Mouse (Mus musculus): ENCODE results near the gene Map3k19. TPM values are rescaled to one million over a fixed set of nuclear protein-coding genes. Genes with fewer than 3 reads are reported as not detected.

The Map3k19 gene
- polyA plus RNA-seq, 1 experiment from 2014 or later, result not detected

DNA sequence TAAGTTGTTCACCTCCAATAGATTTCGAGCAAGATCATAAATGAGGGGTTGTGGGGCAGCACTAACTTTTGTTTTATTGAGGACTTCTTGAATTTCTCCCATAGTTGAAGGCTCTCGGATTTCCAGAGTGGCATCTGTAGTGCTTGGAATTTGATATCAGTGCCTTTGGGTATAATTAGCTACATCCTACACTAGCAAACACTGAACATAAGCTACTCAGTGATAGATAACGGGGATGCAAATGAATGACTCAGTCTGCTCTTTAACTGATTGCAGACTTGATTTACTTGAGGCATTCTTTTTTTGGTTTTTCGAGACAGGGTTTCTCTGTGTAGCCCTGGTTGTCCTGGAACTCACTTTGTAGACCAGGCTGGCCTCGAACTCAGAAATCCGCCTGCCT is 65.9 kb downstream of the Map3k19 start:
- no peak for ATAC-seq (replicated peaks; ENCODE audit: low FRiP score)
- H3K36me3 ChIP-seq (ENCODE audit: control insufficient read depth, insufficient read depth, low read length), result peaks cover 7% of the 10 kb centered on the region; the same call in 1 of the 2 replicates
- H3K9me3 ChIP-seq (ENCODE audit: control insufficient read depth, low read length), result no peaks in the 10 kb centered on the region
- 0 out of 2 replicates have a peak, but pooled peaks cover 7% of the 10 kb centered on the region for H3K4me1 ChIP-seq (replicated peaks; ENCODE audit: control insufficient read depth, insufficient read depth, low read length)
- H3K4me2 ChIP-seq, result no peak overlapping the region
- no peak for DNase-seq (ENCODE audit: low spot score)
- H3K4me3 ChIP-seq (ENCODE audit: low read depth, low read length), result no peak overlapping the region
- no peak overlapping the region for H3K9ac ChIP-seq (ENCODE audit: low read depth, low read length)
- no peaks in the 10 kb centered on the region for H3K27me3 ChIP-seq (replicated peaks; ENCODE audit: control insufficient read depth, insufficient read depth, low read length)
- H3K27ac ChIP-seq (ENCODE audit: low read depth, low read length), result no peak overlapping the region
- 81% methylated on average over 6 of the region's 6 CpGs for WGBS

DNA sequence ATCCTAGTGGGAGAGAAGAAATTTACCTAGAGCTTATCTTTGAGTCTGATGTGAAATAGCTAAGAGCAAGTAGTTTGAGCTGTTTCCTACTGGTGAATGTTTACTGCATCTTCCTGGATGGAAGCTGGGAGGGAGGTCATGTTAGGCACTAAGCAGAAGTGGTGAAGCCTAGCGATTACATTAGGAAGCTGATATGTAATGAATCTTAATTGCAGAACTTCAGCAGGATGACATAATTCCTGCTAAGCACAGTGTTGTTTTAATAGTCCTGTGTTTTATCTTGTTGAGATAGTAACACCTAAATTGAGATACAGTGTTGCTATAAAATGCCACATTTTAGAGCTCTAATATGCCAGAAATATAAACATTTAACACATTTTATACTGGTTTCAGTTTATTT is 68.9 kb downstream of the Map3k19 start:
- Histone ChIP-seq H3K27me3 (replicated peaks; ENCODE audit: control insufficient read depth, insufficient read depth, low read length) (no peaks in the 10 kb centered on the region), H3K27ac (ENCODE audit: low read depth, low read length) (no peak overlapping the region), H3K9me3 (ENCODE audit: control insufficient read depth, low read length) (no peaks in the 10 kb centered on the region), H3K4me2 (no peak overlapping the region), H3K4me3 (ENCODE audit: low read depth, low read length) (no peak overlapping the region), H3K36me3 (ENCODE audit: control insufficient read depth, insufficient read depth, low read length) (peaks cover 5% of the 10 kb centered on the region; the same call in 1 of the 2 replicates), H3K4me1 (replicated peaks; ENCODE audit: control insufficient read depth, insufficient read depth, low read length) (peaks cover 9% of the 10 kb centered on the region), H3K9ac (ENCODE audit: low read depth, low read length) (no peak overlapping the region)
- WGBS, result 47% methylated on average over 1 of the region's 1 CpGs
- no peak for ATAC-seq (replicated peaks; ENCODE audit: low FRiP score)
- no peak for DNase-seq (ENCODE audit: low spot score)

DNA sequence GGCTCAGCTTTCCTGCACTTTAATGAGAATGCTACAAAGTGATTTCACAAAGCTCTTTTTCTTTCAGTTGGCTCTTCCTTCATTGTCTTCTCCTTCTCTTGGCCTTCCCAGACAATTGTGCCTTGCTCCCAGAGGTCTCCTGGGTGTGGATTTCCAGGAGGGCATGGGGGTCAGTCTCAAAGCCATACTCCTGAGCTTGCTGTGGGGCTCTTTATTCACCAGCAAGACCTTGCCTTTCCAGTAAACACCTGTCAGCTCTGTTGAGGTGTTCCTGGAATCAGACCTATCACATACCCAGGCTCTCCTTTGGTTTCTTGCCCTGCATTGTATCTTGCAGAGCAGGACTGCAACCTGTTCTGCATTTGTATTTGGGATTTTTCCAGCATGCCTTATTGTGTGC is 71.0 kb downstream of the Map3k19 start:
- DNase-seq (ENCODE audit: low spot score) (no peak), ATAC-seq (replicated peaks; ENCODE audit: low FRiP score) (no peak)
- Histone ChIP-seq H3K27ac (ENCODE audit: low read depth, low read length) (no peak overlapping the region), H3K4me3 (ENCODE audit: low read depth, low read length) (no peak overlapping the region), H3K4me2 (no peak overlapping the region), H3K9ac (ENCODE audit: low read depth, low read length) (no peak overlapping the region), H3K27me3 (replicated peaks; ENCODE audit: control insufficient read depth, insufficient read depth, low read length) (no peaks in the 10 kb centered on the region), H3K4me1 (replicated peaks; ENCODE audit: control insufficient read depth, insufficient read depth, low read length) (peaks cover 26% of the 10 kb centered on the region), H3K36me3 (ENCODE audit: control insufficient read depth, insufficient read depth, low read length) (peaks cover 5% of the 10 kb centered on the region; the same call in 1 of the 2 replicates), H3K9me3 (ENCODE audit: control insufficient read depth, low read length) (no peaks in the 10 kb centered on the region)

DNA sequence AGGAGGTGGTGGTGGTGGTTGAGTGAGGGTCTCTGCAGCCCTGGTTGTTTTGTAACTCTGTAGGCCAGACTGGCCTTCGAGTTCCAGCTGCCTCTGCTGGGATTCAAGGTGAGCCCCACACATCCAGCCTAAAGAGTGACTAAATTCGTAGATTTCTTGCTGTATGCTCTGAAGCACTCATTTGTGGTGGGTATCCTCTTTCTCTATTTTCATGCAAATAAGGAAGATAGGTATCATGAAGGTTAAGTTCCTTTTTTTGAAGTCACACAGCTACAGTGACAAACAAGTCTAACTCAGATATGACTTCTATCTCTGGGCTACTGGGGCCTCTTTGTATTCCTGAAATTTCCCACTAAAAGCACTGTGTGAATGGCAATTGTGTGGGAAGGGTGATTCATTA is 74.0 kb downstream of the Map3k19 start:
- Histone ChIP-seq H3K27me3 (replicated peaks; ENCODE audit: control insufficient read depth, insufficient read depth, low read length) (no peaks in the 10 kb centered on the region), H3K9me3 (ENCODE audit: control insufficient read depth, low read length) (no peaks in the 10 kb centered on the region), H3K4me1 (replicated peaks; ENCODE audit: control insufficient read depth, insufficient read depth, low read length) (peaks cover 45% of the 10 kb centered on the region), H3K4me2 (0 out of 2 replicates have a peak overlapping the region, but pooled peaks have one; percentile 29), H3K4me3 (ENCODE audit: low read depth, low read length) (no peak overlapping the region), H3K9ac (ENCODE audit: low read depth, low read length) (no peak overlapping the region), H3K36me3 (ENCODE audit: control insufficient read depth, insufficient read depth, low read length) (peaks cover 8% of the 10 kb centered on the region; the same call in 1 of the 2 replicates), H3K27ac (ENCODE audit: low read depth, low read length) (no peak overlapping the region)
- 59% methylated on average over 2 of the region's 2 CpGs for WGBS
- DNase-seq (ENCODE audit: low spot score) (no peak), ATAC-seq (replicated peaks; ENCODE audit: low FRiP score) (no peak)

DNA sequence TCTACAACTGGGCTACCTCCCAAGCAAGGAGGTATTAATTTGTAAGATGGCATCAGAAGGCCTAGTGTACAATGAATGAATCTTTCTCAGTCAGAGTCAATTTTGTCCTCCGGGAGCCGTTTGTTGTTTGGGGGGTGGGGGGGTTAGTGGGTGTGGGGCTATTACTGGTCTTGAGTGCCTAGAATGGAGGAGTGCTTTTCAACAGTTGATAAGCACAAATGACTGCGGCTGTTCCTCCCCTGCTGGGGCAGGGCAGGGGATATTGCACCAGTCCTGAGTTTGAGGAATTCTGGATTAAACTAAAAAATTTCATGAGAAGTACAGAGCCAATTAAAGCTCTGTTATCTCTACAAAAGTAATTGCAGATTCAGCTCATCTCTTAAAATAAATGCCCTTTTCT is 74.7 kb downstream of the Map3k19 start:
- no peak overlapping the region for H3K4me3 ChIP-seq (ENCODE audit: low read depth, low read length)
- no peaks in the 10 kb centered on the region for H3K27me3 ChIP-seq (replicated peaks; ENCODE audit: control insufficient read depth, insufficient read depth, low read length)
- peak overlapping the region; percentile 23 for H3K4me2 ChIP-seq
- no peak overlapping the region for H3K27ac ChIP-seq (ENCODE audit: low read depth, low read length)
- no peaks in the 10 kb centered on the region for H3K9me3 ChIP-seq (ENCODE audit: control insufficient read depth, low read length)
- H3K9ac ChIP-seq (ENCODE audit: low read depth, low read length), result no peak overlapping the region
- peaks cover 41% of the 10 kb centered on the region for H3K4me1 ChIP-seq (replicated peaks; ENCODE audit: control insufficient read depth, insufficient read depth, low read length)
- DNase-seq (ENCODE audit: low spot score) (no peak), ATAC-seq (replicated peaks; ENCODE audit: low FRiP score) (peak; percentile 39; the same call in 1 of the 2 replicates)
- 15% methylated on average over 3 of the region's 3 CpGs for WGBS
- peaks cover 8% of the 10 kb centered on the region; the same call in 1 of the 2 replicates for H3K36me3 ChIP-seq (ENCODE audit: control insufficient read depth, insufficient read depth, low read length)

DNA sequence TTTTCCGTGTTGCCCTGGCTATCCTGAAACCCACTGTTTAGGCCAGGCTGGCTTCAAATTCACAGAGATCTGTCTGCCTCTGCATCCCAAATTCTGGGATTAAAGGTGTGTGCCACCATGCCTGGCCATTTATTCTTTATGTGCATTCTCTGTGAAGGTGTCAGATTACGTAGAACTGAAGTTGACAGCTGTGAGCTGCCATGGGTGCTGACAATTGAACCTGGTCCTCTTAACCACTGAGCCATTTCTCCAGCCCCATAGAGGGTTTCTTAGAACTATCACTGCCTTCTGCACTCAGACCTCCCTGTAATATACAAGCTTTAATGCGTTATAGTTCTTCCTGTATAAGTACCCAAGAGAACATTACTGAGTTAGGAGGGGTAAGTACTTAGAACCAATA is 76.2 kb downstream of the Map3k19 start:
- Histone ChIP-seq H3K4me1 (replicated peaks; ENCODE audit: control insufficient read depth, insufficient read depth, low read length) (peaks cover 38% of the 10 kb centered on the region), H3K36me3 (ENCODE audit: control insufficient read depth, insufficient read depth, low read length) (peaks cover 5% of the 10 kb centered on the region; the same call in 1 of the 2 replicates), H3K9ac (ENCODE audit: low read depth, low read length) (no peak overlapping the region), H3K27ac (ENCODE audit: low read depth, low read length) (no peak overlapping the region; the same call in 1 of the 2 replicates), H3K4me3 (ENCODE audit: low read depth, low read length) (no peak overlapping the region), H3K4me2 (no peak overlapping the region), H3K27me3 (replicated peaks; ENCODE audit: control insufficient read depth, insufficient read depth, low read length) (no peaks in the 10 kb centered on the region), H3K9me3 (ENCODE audit: control insufficient read depth, low read length) (no peaks in the 10 kb centered on the region)
- 86% methylated on average over 3 of the region's 3 CpGs for WGBS
- ATAC-seq (replicated peaks; ENCODE audit: low FRiP score) (no peak), DNase-seq (ENCODE audit: low spot score) (no peak)

DNA sequence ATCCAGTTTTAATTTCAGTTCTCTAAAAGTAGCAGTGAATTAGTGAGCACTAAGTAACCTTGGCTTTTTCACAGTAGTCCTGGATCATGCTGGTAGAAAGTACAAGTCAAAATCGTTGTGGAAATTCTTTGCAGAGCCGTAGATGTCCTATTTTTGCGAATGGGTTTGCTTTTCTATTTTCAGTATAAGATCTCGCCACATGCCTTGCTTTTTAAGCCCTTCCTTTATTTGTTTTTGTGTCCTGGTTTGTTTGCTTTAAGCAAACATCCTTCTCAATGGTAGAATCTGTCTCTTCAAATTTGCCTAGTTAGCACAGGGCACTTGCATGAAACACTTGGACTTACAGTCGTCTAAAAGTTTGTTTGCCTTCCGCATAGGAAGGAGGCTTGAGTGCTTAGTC is 78.6 kb downstream of the Map3k19 start:
- Histone ChIP-seq H3K36me3 (ENCODE audit: control insufficient read depth, insufficient read depth, low read length) (0 out of 2 replicates have a peak, but pooled peaks cover 3% of the 10 kb centered on the region), H3K9me3 (ENCODE audit: control insufficient read depth, low read length) (no peaks in the 10 kb centered on the region), H3K27me3 (replicated peaks; ENCODE audit: control insufficient read depth, insufficient read depth, low read length) (no peaks in the 10 kb centered on the region), H3K27ac (ENCODE audit: low read depth, low read length) (no peak overlapping the region), H3K4me1 (replicated peaks; ENCODE audit: control insufficient read depth, insufficient read depth, low read length) (peaks cover 40% of the 10 kb centered on the region), H3K9ac (ENCODE audit: low read depth, low read length) (peak overlapping the region; percentile 43), H3K4me3 (ENCODE audit: low read depth, low read length) (peak overlapping the region; percentile 33), H3K4me2 (peak overlapping the region; percentile 70)
- no peak for DNase-seq (ENCODE audit: low spot score)
- ATAC-seq (replicated peaks; ENCODE audit: low FRiP score), result no peak
- WGBS, result 61% methylated on average over 6 of the region's 6 CpGs

DNA sequence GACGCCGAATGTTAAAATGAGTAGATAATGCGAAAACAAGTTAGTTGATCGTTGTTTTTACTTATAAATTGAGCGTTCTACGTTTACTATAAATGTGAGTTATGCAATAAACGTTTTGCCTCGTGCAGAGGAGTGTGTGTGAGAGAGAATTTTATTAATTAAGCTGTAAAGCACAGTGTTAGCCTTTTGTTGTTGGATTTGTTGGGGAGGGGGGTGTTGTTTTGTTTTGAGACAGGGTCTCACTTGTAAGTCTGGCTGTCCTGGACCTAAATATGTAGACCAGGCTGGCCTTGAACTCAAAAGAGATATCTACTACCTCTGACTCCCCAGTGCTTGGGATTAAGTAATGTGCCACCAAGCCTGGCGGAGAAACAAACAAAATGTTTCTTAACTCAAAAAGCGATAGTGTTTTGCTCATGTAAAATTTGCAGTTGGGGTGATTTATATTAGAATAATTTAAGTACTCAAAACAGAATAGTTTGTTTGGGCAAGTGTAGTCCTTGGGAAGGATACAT is 79.6 kb downstream of the Map3k19 start:
- Histone ChIP-seq H3K27me3 (replicated peaks; ENCODE audit: control insufficient read depth, insufficient read depth, low read length) (no peaks in the 10 kb centered on the region), H3K4me1 (replicated peaks; ENCODE audit: control insufficient read depth, insufficient read depth, low read length) (peaks cover 35% of the 10 kb centered on the region), H3K36me3 (ENCODE audit: control insufficient read depth, insufficient read depth, low read length) (0 out of 2 replicates have a peak, but pooled peaks cover 3% of the 10 kb centered on the region), H3K4me3 (ENCODE audit: low read depth, low read length) (peak overlapping the region; percentile 78), H3K27ac (ENCODE audit: low read depth, low read length) (no peak overlapping the region), H3K4me2 (peak overlapping the region; percentile 70), H3K9me3 (ENCODE audit: control insufficient read depth, low read length) (no peaks in the 10 kb centered on the region), H3K9ac (ENCODE audit: low read depth, low read length) (peak overlapping the region; percentile 92)
- no peak for ATAC-seq (replicated peaks; ENCODE audit: low FRiP score)
- 7% methylated on average over 10 of the region's 10 CpGs for WGBS
- DNase-seq (ENCODE audit: low spot score), result no peak

DNA sequence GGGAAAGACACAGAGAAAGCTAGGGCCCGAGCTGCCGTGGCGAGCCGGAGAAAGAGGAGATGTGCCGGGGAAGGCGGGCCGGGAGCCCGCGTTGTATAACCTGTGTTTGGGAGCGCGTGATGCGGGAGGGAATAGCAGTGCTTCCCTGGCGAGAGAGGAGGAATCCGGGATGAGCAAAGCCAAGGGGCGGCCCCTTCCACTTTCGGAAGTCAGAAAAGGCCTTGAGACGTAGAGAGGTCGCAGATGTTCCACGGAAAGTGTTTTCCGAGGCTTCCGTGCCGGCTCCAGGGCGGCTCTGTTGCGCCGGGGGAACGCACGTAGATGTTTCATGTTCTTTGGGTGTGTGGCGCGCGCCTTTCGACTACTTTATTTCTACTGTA is 80.3 kb downstream of the Map3k19 start:
- under 1% methylated on average over 31 of the region's 31 CpGs for WGBS
- Histone ChIP-seq H3K27ac (ENCODE audit: low read depth, low read length) (peak overlapping the region; percentile 93), H3K4me3 (ENCODE audit: low read depth, low read length) (peak overlapping the region; percentile 78), H3K36me3 (ENCODE audit: control insufficient read depth, insufficient read depth, low read length) (0 out of 2 replicates have a peak, but pooled peaks cover 3% of the 10 kb centered on the region), H3K27me3 (replicated peaks; ENCODE audit: control insufficient read depth, insufficient read depth, low read length) (no peaks in the 10 kb centered on the region), H3K4me1 (replicated peaks; ENCODE audit: control insufficient read depth, insufficient read depth, low read length) (peaks cover 28% of the 10 kb centered on the region), H3K4me2 (peak overlapping the region; percentile 70), H3K9me3 (ENCODE audit: control insufficient read depth, low read length) (no peaks in the 10 kb centered on the region), H3K9ac (ENCODE audit: low read depth, low read length) (peak overlapping the region; percentile 92)
- ATAC-seq (replicated peaks; ENCODE audit: low FRiP score) (peak; percentile 6; the same call in 1 of the 2 replicates), DNase-seq (ENCODE audit: low spot score) (no peak)
